Mouse (Mus musculus) kidney, adult 8-10 months (tissue): Measurements from ENCODE around the gene Calm1.

Experiments
- DNase-seq, 2 experiments: peaks; one replicate each; pipeline ENCODE4 v3.0.0; 2022

Gene Calm1

GRCm38 (mm10) chr12:100225196-100225595 lies 26.0 kb downstream of the Calm1 start:
- DNase-seq = no peak

GRCm38 (mm10) chr12:100226073-100226472 lies 26.8 kb downstream of the Calm1 start:
- no peak for DNase-seq

- no peak for DNase-seq
Measured at GRCm38 (mm10) chr12:100226621-100227020, 27.4 kb downstream of the Calm1 start.

GRCm38 (mm10) chr12:100228041-100228725 lies 28.9 kb downstream of the Calm1 start:
- no peak for DNase-seq

GRCm38 (mm10) chr12:100234201-100234600 lies 35.0 kb downstream of the Calm1 start:
- DNase-seq = no peak

GRCm38 (mm10) chr12:100234919-100235318 lies 35.7 kb downstream of the Calm1 start:
- no peak for DNase-seq

GRCm38 (mm10) chr12:100235423-100235822 lies 36.2 kb downstream of the Calm1 start:
- no peak for DNase-seq

- DNase-seq = no peak
Measured at GRCm38 (mm10) chr12:100239404-100239803, 40.2 kb downstream of the Calm1 start.

- DNase-seq = peak in 1 of 2 experiments; percentile 8
Measured at GRCm38 (mm10) chr12:100239807-100240206, 40.6 kb downstream of the Calm1 start.

GRCm38 (mm10) chr12:100241911-100242796 lies 42.9 kb downstream of the Calm1 start:
- DNase-seq = peak; percentile 9 to 17

- DNase-seq = no peak
Measured at GRCm38 (mm10) chr12:100244580-100244979, 45.3 kb downstream of the Calm1 start.

- DNase-seq = no peak
Measured at GRCm38 (mm10) chr12:100249170-100249569, 49.9 kb downstream of the Calm1 start.

- no peak for DNase-seq
Measured at GRCm38 (mm10) chr12:100254471-100254870, 55.2 kb downstream of the Calm1 start.

GRCm38 (mm10) chr12:100255441-100255949 lies 56.3 kb downstream of the Calm1 start:
- DNase-seq = no peak

GRCm38 (mm10) chr12:100257779-100258178 lies 58.5 kb downstream of the Calm1 start:
- no peak for DNase-seq
